Mouse (Mus musculus): ENCODE measurements at regions not wholly inside any gene's neighbourhood (a gene's known extent, or its start where the extent isn't known, plus 50 kb on each side); places are given as distances from the start of the nearest gene placed in this dataset.

- no peak for DNase-seq
Observed at GRCm38 (mm10) chr10:9165598-9165997, 279.7 kb upstream of the Sash1 start.

- DNase-seq = no peak
Observed at GRCm38 (mm10) chr10:9164333-9164732, 278.5 kb upstream of the Sash1 start.

GRCm38 (mm10) chr10:9161597-9161996 lies 275.7 kb upstream of the Sash1 start:
- no peak for DNase-seq

GRCm38 (mm10) chr10:9157299-9158215 lies 271.7 kb upstream of the Sash1 start:
- no peak for DNase-seq

GRCm38 (mm10) chr10:9136099-9136498 lies 250.2 kb upstream of the Sash1 start:
- DNase-seq = no peak

- DNase-seq = no peak
Observed at GRCm38 (mm10) chr10:9134293-9135021, 248.6 kb upstream of the Sash1 start.

GRCm38 (mm10) chr10:9130061-9130460 lies 244.2 kb upstream of the Sash1 start:
- no peak for DNase-seq

GRCm38 (mm10) chr10:9119249-9119648 lies 233.4 kb upstream of the Sash1 start:
- no peak for DNase-seq

GRCm38 (mm10) chr10:9117648-9118551 lies 232.0 kb upstream of the Sash1 start:
- DNase-seq = peak; percentile 12

- no peak for DNase-seq
Observed at GRCm38 (mm10) chr10:9117134-9117533, 231.3 kb upstream of the Sash1 start.

GRCm38 (mm10) chr10:9113706-9114105 lies 227.8 kb upstream of the Sash1 start:
- DNase-seq = no peak

GRCm38 (mm10) chr10:9111051-9111450 lies 225.2 kb upstream of the Sash1 start:
- DNase-seq = no peak

GRCm38 (mm10) chr10:9096207-9096606 lies 210.3 kb upstream of the Sash1 start:
- no peak for DNase-seq

GRCm38 (mm10) chr10:9095163-9095562 lies 209.3 kb upstream of the Sash1 start:
- no peak for DNase-seq

GRCm38 (mm10) chr10:9092237-9092885 lies 206.5 kb upstream of the Sash1 start:
- peak; percentile 65 for DNase-seq

GRCm38 (mm10) chr10:9090961-9091360 lies 205.1 kb upstream of the Sash1 start:
- DNase-seq = no peak

GRCm38 (mm10) chr10:9087871-9088270 lies 202.0 kb upstream of the Sash1 start:
- DNase-seq = no peak

- DNase-seq = no peak
Observed at GRCm38 (mm10) chr10:9087171-9087570, 201.3 kb upstream of the Sash1 start.

GRCm38 (mm10) chr10:9086666-9087065 lies 200.8 kb upstream of the Sash1 start:
- DNase-seq = no peak

- DNase-seq = no peak
Observed at GRCm38 (mm10) chr10:9085441-9085840, 199.6 kb upstream of the Sash1 start.

GRCm38 (mm10) chr10:9074916-9075315 lies 189.0 kb upstream of the Sash1 start:
- no peak for DNase-seq

- peak; percentile 69 for DNase-seq
Observed at GRCm38 (mm10) chr10:9071630-9072029, 185.8 kb upstream of the Sash1 start.

All from adrenal gland, postnatal 25 days (tissue).